Mouse (Mus musculus) CD4-positive, CD25-positive, alpha-beta regulatory T cell, adult 9 weeks (primary cell): ENCODE results near the gene Ssbp4. TPM values are rescaled to one million over a fixed set of nuclear protein-coding genes. Genes with fewer than 3 reads are reported as not detected.

Source experiments
- polyA plus RNA-seq: library from polyadenylated mRNA; unstranded; fragments of 100-300 nt; shearing (Covaris generic); gene quantifications from one replicate; pipeline ENCODE4 v1.2.1, GENCODE M21; 2017

Ssbp4 gene
- 12.8 TPM for polyA plus RNA-seq

DNA sequence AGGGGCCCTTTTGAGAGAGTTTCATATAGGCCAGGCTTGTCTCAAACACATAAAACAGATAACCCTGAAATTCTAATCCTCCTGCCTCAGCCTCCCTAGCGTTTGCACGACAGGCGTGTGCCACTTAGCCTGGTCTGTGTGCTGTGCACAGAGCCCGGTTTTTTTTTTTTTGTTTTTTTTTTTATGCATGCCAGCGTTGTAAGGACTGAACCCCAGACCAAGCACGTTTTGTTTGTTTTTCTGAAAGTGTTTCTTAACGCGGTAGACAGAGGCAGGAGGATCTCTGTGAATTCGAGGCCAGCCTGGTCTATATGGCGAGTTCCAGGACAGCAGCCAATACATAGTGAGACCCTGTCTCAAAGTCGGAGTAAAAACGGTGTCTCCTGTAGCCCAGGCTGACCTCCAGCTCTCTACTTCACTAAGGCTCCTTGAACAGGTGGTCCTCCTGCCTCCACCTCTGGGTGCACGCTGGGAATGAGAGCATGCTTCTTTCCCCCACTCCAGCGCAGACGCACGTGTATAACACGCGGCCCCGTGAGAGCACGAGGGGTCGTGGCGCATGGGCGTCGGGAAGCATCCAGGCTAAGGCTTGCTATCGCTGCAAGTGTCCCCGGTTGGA is at the start of gene Ssbp4:
Ssbp4 (minus strand) TSS at position 124 of the 619 bp plus-strand sequence.

DNA sequence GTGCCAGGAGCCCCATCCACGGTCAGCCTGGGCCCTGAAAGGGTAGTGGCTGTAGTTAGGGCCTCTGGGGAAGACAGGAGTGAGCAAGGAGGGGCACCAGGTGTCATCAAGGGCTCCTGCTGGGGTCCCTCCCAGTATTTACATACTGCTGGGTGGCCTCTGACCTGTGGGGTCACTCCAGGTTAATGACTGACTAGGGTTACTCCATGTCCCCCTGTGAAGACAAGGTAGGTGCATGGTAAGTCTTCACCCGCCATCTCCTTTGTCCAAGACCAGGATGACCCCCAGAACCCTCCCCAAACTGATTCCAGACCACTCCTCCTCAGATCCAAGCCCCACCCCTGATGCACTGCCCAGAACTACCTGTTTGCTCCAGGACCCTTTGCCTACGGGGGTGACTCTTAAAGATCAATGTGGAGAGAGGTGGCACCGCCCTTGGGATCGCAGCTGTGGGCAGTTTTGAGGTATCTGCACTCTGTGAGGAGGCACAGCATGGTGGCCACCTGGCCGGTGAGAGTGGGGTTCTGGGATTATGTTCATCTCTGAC is 23.7 kb upstream of the Ssbp4 start, which contains the start of gene Gdf15:
Gdf15 (minus strand) TSS at position 111 of the 547 bp plus-strand sequence.

DNA sequence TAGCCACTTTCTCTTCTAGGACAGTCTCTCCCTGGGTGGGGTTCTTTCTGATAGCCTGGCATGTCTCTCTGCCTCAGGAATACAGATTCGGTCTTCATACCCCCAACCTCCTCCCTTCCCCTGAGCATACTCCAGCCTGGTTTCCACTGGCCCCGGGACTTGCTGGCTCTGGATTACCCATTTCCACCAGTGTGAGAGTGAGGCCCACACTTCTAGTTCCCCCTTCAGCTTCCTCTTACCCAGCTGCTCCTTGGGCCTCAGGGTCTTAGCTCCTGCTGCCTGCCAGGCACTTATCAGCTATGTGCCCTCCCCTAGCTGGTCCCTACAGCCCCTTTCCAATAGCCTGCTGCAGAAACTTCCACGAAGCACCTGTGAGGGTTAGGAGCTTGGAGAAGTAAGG is 7.2 kb upstream of the Ssbp4 start, which contains the start of gene Lrrc25:
Lrrc25 (plus strand) TSS at position 262 of the 400 bp plus-strand sequence.

DNA sequence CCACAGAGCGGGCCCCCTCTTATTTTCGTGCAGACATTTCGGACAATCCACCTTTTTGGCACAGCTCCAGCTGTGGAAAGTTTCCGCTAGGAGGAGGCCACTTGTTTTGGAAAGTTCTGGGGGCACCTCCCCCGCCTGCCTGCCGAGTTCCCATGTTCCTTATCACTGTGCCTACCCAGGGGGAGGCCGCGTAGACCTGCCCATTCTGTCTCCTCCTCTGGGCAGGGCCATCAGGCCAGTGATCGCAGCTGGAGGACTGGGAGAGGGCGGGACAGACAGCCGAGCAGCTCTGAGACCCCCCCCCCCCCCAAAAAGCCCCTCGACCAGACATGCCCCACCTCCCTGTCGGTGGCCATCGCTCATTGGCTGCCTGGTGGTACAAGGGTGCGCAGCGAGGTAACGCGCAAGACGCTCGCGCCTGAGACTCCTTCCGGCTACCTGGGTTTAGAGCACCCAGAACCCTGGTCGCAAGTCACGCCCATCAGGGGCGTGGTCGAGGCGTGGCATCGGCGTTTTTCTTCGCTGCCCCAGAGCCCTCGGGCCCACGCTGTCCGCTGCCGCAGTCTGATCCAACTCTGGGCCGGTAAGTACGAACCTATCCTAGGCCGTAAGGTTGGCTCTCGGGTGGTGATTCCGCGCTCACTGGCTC is 14.6 kb downstream of the Ssbp4 start, which contains the start of gene Isyna1:
Isyna1 (plus strand) TSS at position 413 of the 649 bp plus-strand sequence.

Other genes with a start within 250 kb of the Ssbp4 start
- gene Comp, start 235.3 kb downstream of the Ssbp4 start, polyA plus RNA-seq = 0.33 TPM
- gene Crtc1, start 169.3 kb downstream of the Ssbp4 start, polyA plus RNA-seq = 22.8 TPM
- 8.9 TPM for gene Klhl26, start 131.9 kb downstream of the Ssbp4 start, polyA plus RNA-seq
- gene Tmem59l, start 121.5 kb downstream of the Ssbp4 start, polyA plus RNA-seq = not detected
- gene Crlf1, start 115.7 kb downstream of the Ssbp4 start, polyA plus RNA-seq = not detected
- 138 TPM for gene Rex1bd, start 102.1 kb downstream of the Ssbp4 start, polyA plus RNA-seq
- 1,281 TPM for gene Uba52, start 98.1 kb downstream of the Ssbp4 start, polyA plus RNA-seq
- gene Fkbp8, start 81.1 kb downstream of the Ssbp4 start, polyA plus RNA-seq = 424 TPM
- gene Kxd1, start 80.9 kb downstream of the Ssbp4 start, polyA plus RNA-seq = 106 TPM
- gene Ell, start 69.4 kb downstream of the Ssbp4 start, polyA plus RNA-seq = 42.7 TPM
- gene Isyna1, start 14.5 kb downstream of the Ssbp4 start, polyA plus RNA-seq = 48.6 TPM
- gene Lrrc25, start 7.3 kb upstream of the Ssbp4 start, polyA plus RNA-seq = 0.57 TPM
- not detected for gene Gdf15, start 23.6 kb upstream of the Ssbp4 start, polyA plus RNA-seq
- gene Pgpep1, start 51.5 kb upstream of the Ssbp4 start, polyA plus RNA-seq = 9.7 TPM
- gene Lsm4, start 64.4 kb upstream of the Ssbp4 start, polyA plus RNA-seq = 259 TPM
- gene Jund, start 90.1 kb upstream of the Ssbp4 start, polyA plus RNA-seq = 12.8 TPM
- gene Iqcn, start 94.6 kb upstream of the Ssbp4 start, polyA plus RNA-seq = 0.07 TPM
- not detected for gene Gm3336, start 109.7 kb upstream of the Ssbp4 start, polyA plus RNA-seq
- 0.41 TPM for gene Pde4c, start 114.8 kb upstream of the Ssbp4 start, polyA plus RNA-seq
- 9.9 TPM for gene Rab3a, start 145.8 kb upstream of the Ssbp4 start, polyA plus RNA-seq
- gene Mpv17l2, start 152.1 kb upstream of the Ssbp4 start, polyA plus RNA-seq = 9.6 TPM
- gene Pik3r2, start 167.8 kb upstream of the Ssbp4 start, polyA plus RNA-seq = 17.0 TPM
- gene Mast3, start 196.2 kb upstream of the Ssbp4 start, polyA plus RNA-seq = 49.0 TPM
- 49.0 TPM for gene Il12rb1, start 199.6 kb upstream of the Ssbp4 start, polyA plus RNA-seq
- gene Arrdc2, start 230.8 kb upstream of the Ssbp4 start, polyA plus RNA-seq = 2.3 TPM